Mouse (Mus musculus): Measurements from ENCODE around the gene Bcl2l13.
A peak's percentile ranks its signal among the peaks of the same experiment; 100 is the strongest.
"Not testable (repeated sequence)": the region's sequence is repeated elsewhere in the genome, so short reads cannot be mapped to it uniquely, and the experiment has no call there.

The Bcl2l13 gene

GRCm38 (mm10) chr6:120903961-120904360 is 67.9 kb downstream of the Bcl2l13 start:
- DNase-seq: no peak

- no peak for DNase-seq
These were observed 69.1 kb downstream of the Bcl2l13 start for GRCm38 (mm10) chr6:120905111-120905510.

- DNase-seq: no peak
These were observed 70.5 kb downstream of the Bcl2l13 start for GRCm38 (mm10) chr6:120906521-120906920.

GRCm38 (mm10) chr6:120907876-120908597 is 72.0 kb downstream of the Bcl2l13 start:
- not testable (repeated sequence) for DNase-seq

- DNase-seq: no peak
These were observed 73.5 kb downstream of the Bcl2l13 start for GRCm38 (mm10) chr6:120909501-120909900.

- no peak for DNase-seq
These were observed 75.4 kb downstream of the Bcl2l13 start for GRCm38 (mm10) chr6:120911213-120912007.

GRCm38 (mm10) chr6:120912931-120913330 is 76.9 kb downstream of the Bcl2l13 start:
- DNase-seq: no peak

GRCm38 (mm10) chr6:120913783-120914182 is 77.8 kb downstream of the Bcl2l13 start:
- no peak for DNase-seq

- DNase-seq: no peak
These were observed 78.5 kb downstream of the Bcl2l13 start for GRCm38 (mm10) chr6:120914533-120914910.

GRCm38 (mm10) chr6:120914911-120915648 is 79.1 kb downstream of the Bcl2l13 start:
- DNase-seq: peak; percentile 95

GRCm38 (mm10) chr6:120915649-120915975 is 79.6 kb downstream of the Bcl2l13 start:
- DNase-seq: no peak

- peak; percentile 99 for DNase-seq
These were observed 80.3 kb downstream of the Bcl2l13 start, which contains the start of gene Bid for GRCm38 (mm10) chr6:120916074-120916971. Gene Bid, minus strand, starts transcription at chr6:120916853.

- not testable (repeated sequence) for DNase-seq
These were observed 81.2 kb downstream of the Bcl2l13 start for GRCm38 (mm10) chr6:120916972-120917881.

GRCm38 (mm10) chr6:120917975-120918374 is 82.0 kb downstream of the Bcl2l13 start:
- DNase-seq: no peak

- DNase-seq: not testable (repeated sequence)
These were observed 88.8 kb downstream of the Bcl2l13 start for GRCm38 (mm10) chr6:120924791-120925321.

- DNase-seq: no peak
These were observed 90.9 kb downstream of the Bcl2l13 start for GRCm38 (mm10) chr6:120926880-120927279.

- peak; percentile 96 for DNase-seq
These were observed 91.8 kb downstream of the Bcl2l13 start for GRCm38 (mm10) chr6:120927765-120928164.

- DNase-seq: no peak
These were observed 93.4 kb downstream of the Bcl2l13 start for GRCm38 (mm10) chr6:120929421-120929820.

GRCm38 (mm10) chr6:120930450-120931306 is 94.7 kb downstream of the Bcl2l13 start:
- no peak for DNase-seq

- peak; percentile 92 for DNase-seq
These were observed 96.6 kb downstream of the Bcl2l13 start for GRCm38 (mm10) chr6:120932597-120932996.

Measured in heart, adult 11 months (tissue).